Mouse (Mus musculus) kidney, adult 2 months (tissue): ENCODE results near the gene Nrp1.

ENCODE experiments used
- CTCF ChIP-seq: fragments of 200-500 bp; conservative IDR thresholded peaks from 2 replicates; pipeline ENCODE4 v1.5.1; 2011; ENCODE audit warnings: low read depth, mild to moderate bottlenecking, control low read depth, low read length, moderate library complexity, mixed read lengths; ENCODE audit not compliant: insufficient read depth, insufficient read length
- POLR2A ChIP-seq: fragments of 200-500 bp; IDR thresholded peaks from one replicate; pipeline ENCODE4 v1.6.1; 2011; ENCODE audit warnings: low read depth, low read length, control low read depth

DNA sequence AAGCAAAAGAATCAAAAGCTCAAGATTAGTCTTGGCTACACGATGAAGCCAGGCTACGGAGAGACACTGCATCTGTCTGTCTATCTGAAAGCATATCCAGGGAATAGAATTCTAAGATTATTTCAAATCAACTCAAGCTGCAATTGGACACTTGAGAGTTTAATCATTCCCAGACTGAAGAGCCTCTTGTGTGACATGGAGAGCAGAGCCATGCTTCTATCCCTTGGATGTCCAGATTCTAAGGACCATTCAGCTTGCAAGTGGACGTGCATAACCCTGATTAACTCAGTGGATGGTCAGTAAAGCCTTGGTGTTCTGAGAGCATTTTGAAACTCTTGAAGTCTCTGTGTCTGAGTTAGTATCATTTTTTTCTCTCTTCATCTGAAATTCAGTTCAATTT lies 95.6 kb downstream of the Nrp1 start:
- TF ChIP-seq POLR2A (no peak), CTCF (no peak)
